In genomic region chr10:128424604-128425003, GRCm38 (mm10) we compare ENCODE assay signal across 13 mouse cellular contexts. TPM values are rescaled to one million over a fixed set of nuclear protein-coding genes. Genes with fewer than 3 reads are reported as not detected.
A peak's percentile ranks its signal among the peaks of the same experiment; 100 is the strongest.
DNase-seq lines count a peak whose midpoint lies in the region; ATAC-seq lines count a peak whose summit lies in the region.
"Had no signal": no experiment of that assay in that cellular context is flagged by ENCODE, and none has a peak within 500 bp of the region (broad histone marks: within the 10 kb centered on the region; RNA-seq: fewer than 3 reads in every experiment).

No protein-coding gene starts in this region.

- intact Hi-C loops in left cerebral cortex, postnatal 10 days (cut with DNase I), result no loop called here

- 0 out of 2 replicates have a peak overlapping the region, but pooled peaks have one; percentile 25 for H3K27ac ChIP-seq in limb, embryonic 10.5 days
- H3K27ac ChIP-seq in hindbrain, embryonic 12.5 days, result no peak overlapping the region
- H3K27ac ChIP-seq: embryonic facial prominence, embryonic 13.5 days had no signal

- peak; percentile 13 for DNase-seq in embryo, embryonic 10.5 days (ENCODE audit: low spot score)
- DNase-seq in embryo, embryonic 9.5 days (ENCODE audit: extremely low spot score), result no peak
- DNase-seq in lung, postnatal 36 days, result peak; percentile 14
- no peak for DNase-seq in lung, adult 18-20 months
- no peak for DNase-seq in limb, embryonic 10.5 days (ENCODE audit: low spot score)
- peak; percentile 38 to 53 for DNase-seq in thymus, postnatal 10 days (ENCODE audit: low spot score in 2 of 2)
- DNase-seq in left cerebral cortex, postnatal 10 days (ENCODE audit: extremely low spot score in 1 of 2, low spot score in 2 of 2), result no peak
- DNase-seq: lung, postnatal 10 days; right cerebral cortex, postnatal 14 days had no signal

- no peak overlapping the region for H3K4me3 ChIP-seq in limb, embryonic 10.5 days
- no peak overlapping the region for H3K4me3 ChIP-seq in hindbrain, embryonic 12.5 days
- H3K4me3 ChIP-seq: embryonic facial prominence, embryonic 13.5 days; myocyte had no signal

- H3K27me3 ChIP-seq in limb, embryonic 10.5 days (ENCODE audit: low read depth, poor library complexity, severe bottlenecking), result no peaks in the 10 kb centered on the region
- H3K27me3 ChIP-seq in hindbrain, embryonic 12.5 days, result no peaks in the 10 kb centered on the region
- H3K27me3 ChIP-seq: embryonic facial prominence, embryonic 13.5 days had no signal

- ATAC-seq in hindbrain, embryonic 12.5 days (ENCODE audit: low FRiP score), result no peak

- WGBS in limb, embryonic 10.5 days, result 55% methylated on average over 7 of the region's 7 CpGs
- WGBS in hindbrain, embryonic 12.5 days, result 69% methylated on average over 7 of the region's 7 CpGs

- no peak overlapping the region for H3K4me2 ChIP-seq in hindbrain, embryonic 12.5 days (replicated peaks)
- H3K4me2 ChIP-seq: embryonic facial prominence, embryonic 13.5 days had no signal

- H3K9me3 ChIP-seq in limb, embryonic 10.5 days (replicated peaks), result no peaks in the 10 kb centered on the region
- H3K9me3 ChIP-seq in hindbrain, embryonic 12.5 days (replicated peaks), result no peaks in the 10 kb centered on the region
- H3K9me3 ChIP-seq: embryonic facial prominence, embryonic 13.5 days had no signal

- H3K36me3 ChIP-seq in limb, embryonic 10.5 days, result peaks cover 93% of the 10 kb centered on the region
- H3K36me3 ChIP-seq in hindbrain, embryonic 12.5 days, result peaks cover 68% of the 10 kb centered on the region

- H3K4me1 ChIP-seq in limb, embryonic 10.5 days, result peaks cover 7% of the 10 kb centered on the region; the same call in 1 of the 2 replicates
- no peaks in the 10 kb centered on the region for H3K4me1 ChIP-seq in hindbrain, embryonic 12.5 days
- H3K4me1 ChIP-seq: embryonic facial prominence, embryonic 13.5 days had no signal

- H3K9ac ChIP-seq in hindbrain, embryonic 12.5 days, result no peak overlapping the region
- H3K9ac ChIP-seq: embryonic facial prominence, embryonic 13.5 days had no signal

RNA-seq across cellular contexts. Expression of gene Rnf41, which starts 13.1 kb away (rescaled TPM):
- polyA plus RNA-seq in limb, embryonic 10.5 days (2016; fragmentation: Nextera tagmentation; extraction: Ambion mirVana), result 41.9 and 43.6 TPM in 2 replicates
- total RNA-seq in left cerebral cortex, postnatal 10 days (2021), result 10 to 100 TPM; 79.3 to 81.6 TPM
- polyA plus RNA-seq in hindbrain, embryonic 12.5 days (2016; fragmentation: Nextera tagmentation; extraction: Ambion mirVana), result 60.8 and 61.4 TPM in 2 replicates

RNA-seq across cellular contexts. Expression of gene Nabp2, which starts 13.3 kb away (rescaled TPM):
- polyA plus RNA-seq in limb, embryonic 10.5 days (2016; fragmentation: Nextera tagmentation; extraction: Ambion mirVana), result 98.7 and 133 TPM in 2 replicates
- total RNA-seq in left cerebral cortex, postnatal 10 days (2021), result 10 to 100 TPM; 88.5 to 93.8 TPM
- 102 and 104 TPM in 2 replicates for polyA plus RNA-seq in hindbrain, embryonic 12.5 days (2016; fragmentation: Nextera tagmentation; extraction: Ambion mirVana)

RNA-seq across cellular contexts. Expression of gene Slc39a5, which starts 23.6 kb away (rescaled TPM):
- 0.21 TPM in 1 of 2 replicates, not detected in the other for polyA plus RNA-seq in limb, embryonic 10.5 days (2016; fragmentation: Nextera tagmentation; extraction: Ambion mirVana)
- total RNA-seq in left cerebral cortex, postnatal 10 days (2021), result under 1 TPM; 0.56 to 0.69 TPM
- 0.43 TPM in 1 of 2 replicates, not detected in the other for polyA plus RNA-seq in hindbrain, embryonic 12.5 days (2016; fragmentation: Nextera tagmentation; extraction: Ambion mirVana)
- total RNA-seq: heart, postnatal 14 days had no signal
- polyA plus RNA-seq: myocyte had no signal

RNA-seq across cellular contexts. Expression of gene Smarcc2, which starts 34.4 kb away (rescaled TPM):
- polyA plus RNA-seq in limb, embryonic 10.5 days (2016; fragmentation: Nextera tagmentation; extraction: Ambion mirVana), result 64.2 and 91.3 TPM in 2 replicates
- 100 to 1,000 TPM; 204 to 226 TPM for total RNA-seq in left cerebral cortex, postnatal 10 days (2021)
- polyA plus RNA-seq in hindbrain, embryonic 12.5 days (2016; fragmentation: Nextera tagmentation; extraction: Ambion mirVana), result 195 and 215 TPM in 2 replicates

RNA-seq across cellular contexts. Expression of gene Ankrd52, which starts 47.7 kb away (rescaled TPM):
- polyA plus RNA-seq in limb, embryonic 10.5 days (2016; fragmentation: Nextera tagmentation; extraction: Ambion mirVana), result 15.9 and 16.5 TPM in 2 replicates
- 10 to 100 TPM; 74.4 TPM for total RNA-seq in left cerebral cortex, postnatal 10 days (2021)
- polyA plus RNA-seq in hindbrain, embryonic 12.5 days (2016; fragmentation: Nextera tagmentation; extraction: Ambion mirVana), result 13.6 and 13.7 TPM in 2 replicates

Comparison
In these comparisons a context has a peak if more than half of its experiments do, and no peak if none do; other contexts are left out.
1. DNase-seq: peak in embryo, embryonic 10.5 days (single experiment), lung, postnatal 36 days (single experiment) and thymus, postnatal 10 days (2 of 2); none in embryo, embryonic 9.5 days (single experiment), lung, adult 18-20 months (0 of 2), limb, embryonic 10.5 days (single experiment) and left cerebral cortex, postnatal 10 days (0 of 2).